Mouse (Mus musculus): Measurements from ENCODE around the gene 1700024B05Rik. TPM values are rescaled to one million over a fixed set of nuclear protein-coding genes. Genes with fewer than 3 reads are reported as not detected.
"Not testable (repeated sequence)": the region's sequence is repeated elsewhere in the genome, so short reads cannot be mapped to it uniquely, and the experiment has no call there.

1700024B05Rik gene
- total RNA-seq (2021) = not detected

DNA sequence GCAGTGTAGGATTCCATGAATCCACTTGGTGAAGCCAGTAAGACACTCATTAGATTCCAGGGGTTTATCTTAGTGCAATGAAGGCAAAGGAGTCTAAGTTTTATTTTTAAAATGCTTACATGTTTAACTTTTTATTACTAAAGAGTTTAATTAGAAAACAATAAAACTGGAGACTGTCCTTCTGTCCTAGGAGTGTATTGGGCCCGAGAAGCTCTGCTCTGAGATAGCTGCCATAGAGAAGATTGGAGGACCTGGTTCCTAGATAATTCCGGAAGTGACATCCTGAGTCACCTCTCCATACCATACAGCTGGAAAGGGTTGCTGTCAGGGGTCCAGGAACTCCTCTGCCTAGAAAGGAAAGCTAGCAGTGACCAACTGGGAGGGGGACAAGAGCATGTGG, at the start of gene 1700024B05Rik:
Gene 1700024B05Rik (plus strand): TSS at position 301 of the 400 bp plus-strand sequence.
- not testable (repeated sequence) for DNase-seq

DNA sequence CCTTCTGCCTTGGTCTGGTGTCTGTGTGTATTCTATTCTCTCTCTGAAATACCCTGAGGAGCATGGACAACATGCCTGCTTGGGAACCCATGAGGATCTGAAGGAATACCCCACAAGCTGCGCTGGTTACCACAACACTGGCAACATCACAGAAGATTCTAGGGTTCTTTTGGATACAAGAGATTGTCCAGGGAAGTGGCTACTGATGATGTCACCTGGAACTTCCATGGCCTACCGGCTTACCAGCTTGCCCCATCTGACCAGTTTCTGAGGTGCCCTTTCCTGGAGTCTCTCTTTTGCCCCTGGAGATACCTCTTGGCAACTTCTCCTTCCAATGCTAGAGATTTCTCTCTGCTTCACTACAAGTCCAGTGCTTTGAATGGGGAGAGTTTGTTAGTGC, 36.6 kb upstream of the 1700024B05Rik start, which contains the start of gene Gm7980:
Gene Gm7980 (minus strand): TSS at position 101 of the 400 bp plus-strand sequence.
- not testable (repeated sequence) for DNase-seq

DNA sequence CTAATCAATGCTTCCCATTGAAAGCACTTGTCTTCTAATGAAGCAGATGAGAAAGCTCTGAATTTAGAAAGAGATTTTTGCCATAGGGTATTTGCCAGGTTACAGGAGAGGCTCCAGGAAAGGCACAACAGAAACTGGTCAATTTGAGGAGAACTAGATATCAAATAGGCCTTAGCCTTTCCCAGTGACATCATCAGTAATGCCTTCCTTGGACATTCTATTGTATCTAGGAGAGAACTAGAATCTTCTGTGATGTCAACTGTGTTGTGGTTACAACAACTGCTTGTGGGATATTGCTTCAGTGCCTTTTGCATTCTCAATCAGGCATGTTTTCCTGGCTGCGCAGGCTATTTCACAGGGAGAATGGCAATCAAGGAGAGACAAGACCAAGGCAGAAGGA, 19.1 kb upstream of the 1700024B05Rik start, which contains the start of gene 1700049E17Rik1:
Gene 1700049E17Rik1 (plus strand): TSS at position 301 of the 400 bp plus-strand sequence.
- not testable (repeated sequence) for DNase-seq

DNA sequence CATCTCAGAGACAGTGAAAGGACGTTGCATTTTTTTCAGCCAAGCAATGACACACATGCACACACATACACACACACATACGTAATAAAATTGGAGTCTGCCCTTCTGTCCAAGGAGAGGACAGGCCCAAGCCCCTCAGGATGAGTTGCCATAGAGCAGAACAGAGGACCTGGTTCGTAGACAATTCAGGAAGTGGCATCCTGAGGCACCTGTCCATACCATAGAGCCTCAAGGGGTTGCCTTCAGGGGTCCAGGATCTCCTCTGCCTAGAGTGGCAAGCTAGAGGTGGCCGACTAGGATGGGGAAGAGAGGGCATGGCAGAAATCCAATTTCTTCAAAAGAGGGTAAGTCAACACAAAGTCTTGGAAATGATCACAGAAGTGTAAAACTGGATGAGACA, 20.3 kb downstream of the 1700024B05Rik start:
- not testable (repeated sequence) for DNase-seq

DNA sequence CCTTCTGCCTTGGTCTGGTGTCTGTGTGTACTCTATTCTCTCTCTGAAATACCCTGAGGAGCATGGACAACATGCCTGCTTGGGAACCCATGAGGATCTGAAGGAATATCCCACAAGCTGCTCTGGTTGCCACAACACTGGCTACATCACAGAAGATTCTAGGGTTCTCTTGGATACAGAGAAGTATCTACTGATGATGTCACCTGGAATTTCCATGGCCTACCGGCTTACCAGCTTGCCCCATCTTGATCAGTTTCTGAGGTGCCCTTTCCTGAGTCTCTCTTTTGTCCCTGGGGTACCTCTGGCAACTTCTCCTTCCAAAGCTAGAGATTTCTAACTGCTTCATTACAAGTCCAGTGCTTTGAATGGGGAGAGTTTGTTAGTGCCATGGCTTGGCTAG, 24.0 kb downstream of the 1700024B05Rik start, which contains the start of gene Gm6401:
Gene Gm6401 (minus strand): TSS at position 101 of the 400 bp plus-strand sequence.
- not testable (repeated sequence) for DNase-seq

DNA sequence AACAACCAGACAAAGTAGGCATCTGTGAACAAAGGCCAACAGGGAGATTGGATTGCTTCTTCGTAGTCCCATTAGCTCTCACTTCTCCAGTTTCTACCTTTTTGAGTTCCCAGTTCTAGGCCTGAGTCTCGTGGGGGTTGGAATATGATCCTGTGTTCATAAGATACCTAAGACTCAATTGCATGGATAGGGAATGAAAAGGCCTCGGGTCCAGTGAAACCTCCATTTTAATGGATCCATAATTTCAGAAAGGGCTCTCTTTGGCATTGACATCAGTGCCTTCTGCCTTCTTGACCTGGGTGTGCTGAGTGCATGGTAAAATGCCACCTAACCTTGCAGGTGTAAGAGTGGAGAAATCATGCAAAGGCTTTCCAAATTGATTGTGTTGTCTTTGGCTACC, 24.8 kb downstream of the 1700024B05Rik start:
- DNase-seq = not testable (repeated sequence)

DNA sequence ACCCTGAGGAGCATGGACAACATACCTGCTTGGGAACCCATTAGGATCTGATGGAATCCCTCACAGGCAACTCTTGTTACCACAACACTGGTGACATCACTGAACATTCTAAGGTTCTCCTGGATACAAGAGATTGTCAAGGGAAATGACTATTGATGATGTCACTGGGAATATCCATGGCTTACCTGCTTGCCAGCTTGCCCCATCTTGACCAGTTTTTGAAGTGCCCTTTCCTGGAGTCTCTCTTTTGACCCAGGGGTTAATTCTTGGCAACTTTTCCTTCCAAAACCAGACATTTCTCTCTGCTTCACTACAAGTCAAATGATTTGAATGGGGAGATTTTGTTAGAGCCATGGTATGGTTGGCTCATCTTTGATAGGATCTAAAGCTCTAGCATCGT, 39.4 kb downstream of the 1700024B05Rik start, which contains the start of gene Gm3543:
Gene Gm3543 (minus strand): TSS at position 101 of the 400 bp plus-strand sequence.
- DNase-seq = not testable (repeated sequence)

Other genes starting within 250 kb of the 1700024B05Rik start
- not detected for gene Gm8068, start 242.1 kb upstream of the 1700024B05Rik start, total RNA-seq (2021)
- gene Gm7929, start 193.4 kb upstream of the 1700024B05Rik start, total RNA-seq (2021) = not detected
- gene Gm47189, start 171.6 kb upstream of the 1700024B05Rik start, total RNA-seq (2021) = not detected
- gene Gm7980, start 36.7 kb upstream of the 1700024B05Rik start, total RNA-seq (2021) = not detected
- not detected for gene 1700049E17Rik1, start 19.0 kb upstream of the 1700024B05Rik start, total RNA-seq (2021)
- not detected for gene Gm6401, start 23.9 kb downstream of the 1700024B05Rik start, total RNA-seq (2021)
- not detected for gene Gm3543, start 39.3 kb downstream of the 1700024B05Rik start, total RNA-seq (2021)
- gene Gm7951, start 173.4 kb downstream of the 1700024B05Rik start, total RNA-seq (2021) = not detected
- gene Gm17027, start 218.6 kb downstream of the 1700024B05Rik start, total RNA-seq (2021) = not detected
- not detected for gene Gm3573, start 246.8 kb downstream of the 1700024B05Rik start, total RNA-seq (2021)